Mouse (Mus musculus) T-cell, adult 66 days (primary cell): ENCODE measurements around the gene Spag6l. TPM values are rescaled to one million over a fixed set of nuclear protein-coding genes. Genes with fewer than 3 reads are reported as not detected.

Experiments used
- total RNA-seq, 2 experiments: library from RNA; stranded (reverse); gene quantifications; 3 replicates in 1 of 2; 4 replicates in 1 of 2; pipeline ENCODE4 v1.2.4; 2023

Gene Spag6l
- 1 to 10 TPM; 1.6 to 2.3 TPM for total RNA-seq

DNA sequence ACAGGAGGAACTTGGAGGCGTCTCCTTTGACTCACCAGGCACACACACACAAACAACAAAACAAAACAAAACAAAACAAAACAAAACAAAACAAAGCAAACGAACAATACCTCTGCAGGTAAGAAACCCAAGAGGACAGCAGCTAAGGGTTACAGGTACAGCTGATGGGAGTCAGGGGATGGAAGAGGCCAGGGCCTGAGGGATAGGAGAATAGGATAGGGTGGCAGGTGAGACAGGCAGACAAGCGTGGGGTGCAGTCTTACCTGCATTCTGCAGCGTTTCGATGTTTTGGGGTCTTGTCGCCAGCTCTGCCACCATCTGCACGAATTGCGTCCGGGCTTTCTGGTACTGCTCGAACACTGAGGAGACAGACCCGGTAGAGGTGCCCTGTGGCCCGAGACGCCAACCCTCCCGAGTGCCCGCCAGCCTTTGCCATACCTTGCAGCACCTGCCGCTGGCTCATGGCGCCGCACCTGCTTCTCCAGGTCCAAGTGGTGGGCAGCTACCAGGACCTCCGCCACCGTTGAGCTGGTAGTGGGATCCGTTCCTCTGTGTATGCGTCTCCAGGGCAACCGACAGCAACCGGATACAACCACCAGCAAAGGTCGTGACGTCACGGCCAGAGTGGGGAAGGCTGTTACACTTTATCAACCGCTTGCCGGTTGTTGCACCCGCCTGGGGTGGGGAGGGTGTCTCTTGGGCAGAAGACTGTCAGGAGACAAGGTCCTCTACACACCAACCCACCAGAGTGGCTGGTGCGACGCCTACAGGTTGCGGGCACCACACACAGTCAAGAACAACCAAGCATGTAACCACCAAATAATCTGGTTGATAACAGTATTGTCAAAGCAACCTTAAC, at the start of gene Spag6l:
TSS of gene Spag6l (minus strand) at position 700 of the 859 bp plus-strand sequence.

GRCm38 (mm10) chr16:16870617-16871331, 41.5 kb upstream of the Spag6l start, which contains the start of the genes Top3b and Vpreb1:
TSS of gene Top3b (plus strand) at chr16:16870736.
TSS of gene Vpreb1 (minus strand) at chr16:16870843.

GRCm38 (mm10) chr16:16863978-16864377, 34.7 kb upstream of the Spag6l start, which contains the start of gene Igll1:
TSS of gene Igll1 (minus strand) at chr16:16863985.

Other genes with a start within 250 kb of the Spag6l start
- under 1 TPM; 0.74 to 0.76 TPM for gene Fgd4, start 228.9 kb downstream of the Spag6l start, total RNA-seq
- gene Olfr19, start 153.1 kb downstream of the Spag6l start, total RNA-seq, result not detected
- gene Igll1, start 34.5 kb upstream of the Spag6l start, total RNA-seq, result not detected
- 100 to 1,000 TPM; 115 to 130 TPM for gene Top3b, start 41.3 kb upstream of the Spag6l start, total RNA-seq
- gene Vpreb1, start 41.4 kb upstream of the Spag6l start, total RNA-seq, result not detected
- 10 to 100 TPM; 20.2 to 22.2 TPM for gene Ppm1f, start 67.0 kb upstream of the Spag6l start, total RNA-seq
- 100 to 1,000 TPM; 174 to 190 TPM for gene Mapk1, start 153.9 kb upstream of the Spag6l start, total RNA-seq
- gene Ypel1, start 240.2 kb upstream of the Spag6l start, total RNA-seq, result 1 to 10 TPM; 2.6 to 4.3 TPM